Mouse (Mus musculus): ENCODE measurements around the gene Hmcn2.

GRCm38 (mm10) chr2:31446456-31446855, 132.2 kb downstream of the Hmcn2 start:
- TF ChIP-seq CTCF (IDR thresholded peaks at IDR 0.05; ENCODE audit: extremely low read depth, insufficient read length, insufficient replicate concordance, low read depth, low read length) (no peak), POLR2A (IDR thresholded peaks at IDR 0.05; ENCODE audit: low read depth, low read length) (no peak)
